Mouse (Mus musculus) monocyte, adult 5-6 weeks (primary cell): ENCODE measurements around the gene Fam71e2. TPM values are rescaled to one million over a fixed set of nuclear protein-coding genes. Genes with fewer than 3 reads are reported as not detected.

ENCODE experiments used
- ATAC-seq: fragments of 153-309, 156-312 bp; replicated peaks from 2 replicates; pipeline ENCODE4 v1.8.0; 2017; ENCODE audit warnings: mild to moderate bottlenecking; ENCODE audit not compliant: low TSS enrichment, insufficient number of reproducible peaks, severe bottlenecking, poor library complexity, low FRiP score
- total RNA-seq: library from RNA; stranded (forward); fragments of 200-1000, 200-491, 200-594 nt; gene quantifications from 3 replicates; pipeline ENCODE4 v1.2.3, GENCODE M21; 2017

Gene Fam71e2
- total RNA-seq, 1 experiment from 2014 or later, result not detected

DNA sequence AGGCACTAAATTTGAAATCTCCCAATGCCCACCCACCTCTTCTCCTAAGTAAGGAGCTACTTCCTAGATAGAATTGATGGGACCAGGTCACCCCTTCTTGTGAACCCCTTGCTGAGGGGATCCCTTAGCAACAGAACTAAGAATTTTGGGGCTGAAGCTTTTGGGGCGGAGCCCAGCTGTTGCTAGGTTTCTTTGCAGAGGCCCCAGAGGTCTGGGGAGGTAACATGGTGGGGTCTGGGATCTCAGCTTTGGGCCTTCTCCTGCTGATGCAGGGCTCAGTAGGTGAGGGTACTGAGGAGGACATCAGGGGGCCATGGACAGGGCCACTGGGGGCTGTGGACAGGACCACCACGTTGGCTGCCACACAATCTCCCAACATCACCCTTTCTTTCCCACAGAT, 11.7 kb upstream of the Fam71e2 start, which contains the start of the genes Il11 and Tmem190:
Il11 (minus strand) TSS at position 101 of the 400 bp plus-strand sequence.
Tmem190 (plus strand) TSS at position 179 of the 400 bp plus-strand sequence.
- no peak for ATAC-seq

DNA sequence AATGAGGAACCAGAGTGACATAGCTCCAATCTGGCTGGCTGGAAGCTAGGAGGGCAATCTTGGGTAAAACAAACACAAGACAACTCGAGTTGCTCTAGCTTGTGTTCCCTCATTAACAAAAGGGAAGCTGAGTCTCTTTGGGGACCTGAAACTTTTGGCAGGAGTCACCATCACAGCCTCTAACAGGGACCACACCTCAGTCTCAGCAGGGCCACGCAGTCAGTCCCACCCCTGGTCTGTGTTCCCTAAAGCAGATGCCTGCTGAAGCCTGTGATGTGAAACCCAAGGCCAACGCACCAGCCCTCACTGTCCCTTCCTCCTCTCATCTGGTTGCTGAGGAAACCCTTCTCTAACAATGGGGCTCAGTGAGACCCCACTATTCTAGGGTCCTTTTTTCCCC, 11.0 kb upstream of the Fam71e2 start:
- ATAC-seq, result peak; percentile 72

DNA sequence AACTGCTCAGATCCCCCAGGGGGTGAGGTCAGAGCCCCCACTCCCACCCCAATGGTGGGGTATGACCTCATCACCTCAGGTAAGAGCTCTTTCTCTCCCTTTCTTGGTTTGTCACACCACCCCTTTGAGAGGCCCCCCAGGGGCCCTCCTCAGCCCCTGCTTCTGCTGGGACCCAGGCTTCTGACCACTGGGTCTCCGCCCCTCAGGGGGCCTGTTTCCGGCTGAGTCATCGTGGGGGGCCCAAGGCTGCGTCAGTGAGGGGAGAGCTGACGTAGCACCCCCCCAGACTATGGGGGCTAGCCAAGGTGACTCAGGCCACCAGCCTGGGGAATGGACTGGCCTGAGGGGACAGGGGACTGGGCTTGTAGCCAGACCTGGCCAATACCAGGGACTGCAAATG, 8.8 kb upstream of the Fam71e2 start:
- ATAC-seq, result no peak

DNA sequence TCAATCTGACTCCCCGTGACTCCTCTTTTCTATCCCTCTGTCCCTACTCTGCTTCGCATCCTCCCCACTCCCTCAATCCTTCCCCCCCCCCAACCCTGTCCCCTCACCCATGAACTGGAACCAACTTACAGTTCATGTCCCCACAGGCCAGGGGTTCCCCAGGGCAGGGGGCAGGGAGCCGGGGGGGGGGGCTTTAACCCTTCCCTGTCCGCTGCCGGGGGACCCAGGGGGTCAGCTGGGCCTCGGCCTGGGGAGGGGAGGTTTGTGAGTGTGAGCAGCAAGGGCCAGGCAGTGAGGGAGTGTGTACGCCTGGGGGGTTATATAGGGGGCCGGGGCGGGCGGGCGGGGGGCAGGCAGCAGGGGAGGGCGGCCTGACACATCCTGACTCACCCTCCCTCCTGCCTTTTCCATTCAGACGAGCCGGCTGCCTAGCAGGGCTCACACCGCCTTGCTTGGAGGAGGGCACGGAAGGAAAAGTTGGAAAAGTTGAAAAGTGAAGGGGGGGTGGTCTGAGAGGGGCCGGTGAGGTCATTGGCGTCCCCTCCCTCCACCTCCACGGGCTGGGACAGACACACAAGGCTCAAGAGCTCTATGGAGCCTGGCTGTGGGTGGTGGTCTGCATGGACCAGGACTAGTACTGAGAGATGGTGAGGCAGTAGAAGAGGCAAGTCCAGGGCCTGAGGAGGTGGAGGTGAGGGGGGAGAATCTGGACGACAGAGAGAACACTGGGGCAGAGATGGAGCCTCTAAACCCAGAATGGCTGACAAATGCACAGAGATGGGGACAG, 6.9 kb upstream of the Fam71e2 start:
- no peak for ATAC-seq

DNA sequence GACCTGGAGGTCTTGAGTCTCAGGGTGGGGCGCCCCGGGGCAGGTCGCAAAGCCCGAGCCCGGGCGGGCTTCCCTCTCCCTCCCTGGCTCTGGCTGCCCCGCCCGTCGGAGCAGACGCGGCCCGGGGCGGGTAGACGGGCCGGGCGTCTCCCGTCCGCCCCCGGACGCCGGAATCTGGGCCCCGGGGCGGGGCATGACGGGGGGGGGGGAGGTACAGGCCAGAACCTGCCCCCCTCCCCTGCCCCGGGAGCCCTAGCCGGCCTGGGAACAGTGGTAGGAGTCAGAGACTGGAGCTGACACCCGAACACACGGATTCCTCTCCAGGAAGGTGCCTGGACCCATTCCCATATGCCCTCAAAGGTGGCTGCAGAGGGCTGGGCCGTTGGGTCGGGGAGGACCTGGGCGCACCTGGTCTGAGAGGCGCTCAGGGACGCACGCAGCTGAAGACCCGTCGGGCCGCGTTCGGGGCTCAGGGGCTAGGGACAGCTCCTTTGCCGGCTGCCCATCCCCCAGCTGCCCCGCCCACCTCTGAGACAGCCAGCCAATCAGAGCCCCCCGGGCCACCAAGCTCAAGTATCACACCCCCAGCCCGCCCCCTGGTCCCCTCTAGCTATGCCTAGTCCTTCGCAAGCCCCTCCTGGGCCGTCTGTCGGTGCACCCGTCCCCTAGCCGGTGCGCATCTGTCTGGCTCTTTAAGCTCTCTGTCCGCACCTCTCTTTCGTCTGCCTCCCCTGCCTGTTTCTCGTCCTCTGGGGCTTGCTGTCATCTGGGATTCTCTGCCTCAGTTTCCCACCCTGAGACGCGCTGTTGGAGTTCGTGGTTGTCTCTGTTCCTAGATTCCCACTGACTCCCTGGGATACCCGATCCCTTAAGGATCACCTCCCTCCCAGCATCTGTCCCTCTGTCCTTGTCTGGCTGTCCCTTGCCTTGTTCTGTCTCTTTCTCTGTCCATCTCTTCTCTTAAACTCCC, 6.0 kb upstream of the Fam71e2 start:
- no peak for ATAC-seq

DNA sequence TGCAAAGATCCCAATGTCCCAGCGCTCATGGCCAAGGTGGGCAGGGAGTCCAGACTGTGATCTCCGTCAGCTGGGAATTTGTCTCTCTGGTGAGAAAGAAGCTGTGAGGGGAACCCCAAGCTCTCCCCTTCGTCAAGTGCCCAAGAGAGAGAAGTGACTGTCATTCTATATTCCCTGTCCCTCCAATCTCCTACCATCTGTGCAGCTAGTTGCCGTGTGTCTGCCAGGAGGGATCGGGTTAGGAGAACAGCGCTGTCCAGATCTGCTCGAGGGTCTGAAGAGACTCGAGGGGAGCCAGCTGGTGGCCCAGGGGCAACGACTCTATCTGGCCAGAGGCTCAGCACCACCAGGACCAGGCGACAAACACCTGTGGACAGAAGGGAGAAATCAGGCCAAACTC, 5.0 kb upstream of the Fam71e2 start:
- ATAC-seq, result no peak

DNA sequence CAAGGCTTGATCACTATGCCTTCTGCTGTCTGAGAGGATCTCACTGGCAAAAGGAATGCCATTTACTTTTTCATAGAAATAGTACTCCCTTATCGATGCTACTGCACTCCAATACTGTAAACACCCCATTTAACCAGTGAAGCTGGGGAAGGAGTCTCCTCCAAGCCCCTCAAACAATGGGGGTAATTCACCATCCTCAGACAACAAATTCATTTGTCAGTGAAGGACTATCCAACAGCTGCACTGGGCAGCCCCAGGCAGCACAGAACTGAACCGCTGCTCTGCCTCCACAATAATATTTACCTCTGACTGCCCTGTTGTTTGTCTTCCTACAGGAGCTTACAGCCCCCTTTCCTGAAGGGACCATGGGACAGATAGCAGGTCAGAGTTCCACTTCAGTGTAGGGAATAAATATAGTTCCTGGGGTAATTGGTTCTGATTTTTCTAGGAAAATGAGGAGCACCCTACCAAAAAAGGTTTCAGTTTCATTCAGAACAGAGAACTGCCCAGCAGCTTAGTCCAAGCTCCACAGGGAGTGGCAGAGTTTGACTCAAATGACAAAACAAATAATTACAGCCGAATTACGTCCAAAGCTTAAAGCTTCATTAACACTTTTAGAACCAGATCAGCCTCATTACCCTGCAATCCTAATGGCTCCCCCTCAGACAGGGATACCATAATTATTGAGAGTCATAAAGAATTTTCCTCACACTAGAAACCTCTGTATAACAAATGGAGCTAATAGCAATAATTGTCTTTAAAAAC, 6.0 kb downstream of the Fam71e2 start:
- ATAC-seq, result no peak

DNA sequence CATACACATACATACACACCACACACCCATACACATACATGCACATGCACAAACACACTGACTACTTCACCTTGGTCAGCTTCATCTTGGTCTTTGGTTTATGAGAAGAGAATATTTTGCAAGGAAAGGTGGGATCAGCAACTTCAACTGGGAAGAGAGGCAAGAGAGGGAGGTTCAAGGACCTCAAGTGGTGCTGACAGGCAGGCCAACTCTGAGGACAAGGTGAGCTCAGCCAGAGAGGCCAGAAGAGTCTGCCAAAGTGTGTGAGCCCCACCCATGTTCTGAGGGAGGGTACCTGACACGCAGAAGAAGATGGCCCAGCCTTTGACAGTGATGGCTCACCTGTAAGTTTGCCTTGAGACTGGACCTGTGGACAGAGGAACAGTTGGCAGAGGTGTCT, 11.4 kb downstream of the Fam71e2 start:
- ATAC-seq, result no peak

DNA sequence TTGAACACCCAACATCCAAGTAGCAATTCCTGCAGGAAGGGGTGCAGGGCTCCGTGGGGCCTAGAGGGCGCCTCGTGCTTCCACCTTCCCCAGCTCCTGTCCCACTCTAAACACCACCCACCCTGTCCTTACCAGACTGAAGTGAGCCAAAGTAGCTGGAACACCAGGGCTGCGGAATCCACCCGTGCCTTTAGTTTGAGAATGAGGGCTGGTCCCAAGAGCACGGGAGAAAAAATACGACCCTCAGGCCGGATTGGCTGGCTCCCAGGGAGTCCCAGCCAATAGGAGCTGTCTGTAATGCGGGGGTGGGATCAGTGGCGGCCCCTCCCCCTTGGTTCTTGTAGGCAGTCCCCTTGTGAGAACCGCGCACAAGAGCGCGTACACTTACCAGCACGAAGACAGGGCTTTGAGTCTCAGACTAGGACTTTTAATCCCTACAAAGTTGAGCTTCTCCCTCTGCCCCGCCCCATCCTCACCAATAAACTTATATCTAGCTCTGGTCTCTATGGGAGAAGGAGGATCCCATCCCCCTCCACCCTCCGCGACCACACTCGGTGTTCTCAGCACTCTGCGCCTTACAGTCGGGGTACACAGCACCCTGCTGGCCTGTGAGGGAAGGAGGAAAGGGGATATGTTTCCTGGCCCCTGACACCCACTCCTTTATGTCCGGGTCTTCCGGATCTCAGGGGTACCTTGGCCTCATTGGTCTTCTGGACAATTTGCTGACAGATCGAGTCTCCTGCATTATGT, 18.1 kb downstream of the Fam71e2 start, which contains the start of gene Cox6b2:
Cox6b2 (minus strand) TSS at position 274 of the 750 bp plus-strand sequence.
- 0 out of 2 replicates have a peak, but pooled peaks have one; percentile 29 for ATAC-seq

DNA sequence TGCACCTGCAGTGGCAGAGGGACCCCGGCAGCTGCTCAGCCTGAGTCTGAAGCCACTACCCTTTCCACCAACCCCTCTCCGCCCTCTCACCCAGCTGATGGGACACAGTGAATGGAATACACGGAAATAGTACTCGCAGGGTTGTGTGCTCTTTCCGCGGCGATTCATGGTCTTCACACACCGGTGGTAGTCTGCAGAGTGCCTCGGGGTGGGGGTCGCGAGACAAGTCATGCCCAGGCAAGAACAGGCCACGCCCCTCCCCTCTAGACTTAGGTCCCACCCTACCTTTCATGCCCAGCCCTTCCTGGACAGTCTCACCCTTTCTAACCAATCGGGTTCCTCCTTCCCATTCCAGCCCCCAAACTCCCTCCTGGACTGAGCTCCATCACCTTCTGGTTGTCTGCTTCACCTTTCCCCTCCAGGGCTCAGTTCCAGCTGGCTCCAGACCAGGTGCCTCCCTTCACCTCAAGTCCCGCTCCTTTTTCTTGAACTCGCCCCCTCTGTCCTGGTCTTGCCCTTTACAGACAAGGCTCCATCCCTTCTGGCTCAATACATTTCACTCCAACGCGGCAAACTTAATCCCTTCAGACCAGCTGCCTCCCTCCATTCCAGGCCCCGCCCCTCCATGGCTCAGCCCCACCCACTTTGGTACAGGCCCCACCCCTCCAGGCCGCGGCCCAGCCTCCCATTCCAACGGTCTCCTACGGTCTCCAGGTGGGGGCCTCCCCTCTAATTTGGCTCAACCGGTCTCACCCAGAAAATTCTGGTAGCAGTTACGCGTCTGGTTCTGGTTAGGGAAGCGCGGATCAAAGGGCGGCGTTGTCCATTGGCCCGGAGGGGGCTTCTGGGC, 18.9 kb downstream of the Fam71e2 start:
- ATAC-seq, result no peak; the same call in 1 of the 2 replicates

DNA sequence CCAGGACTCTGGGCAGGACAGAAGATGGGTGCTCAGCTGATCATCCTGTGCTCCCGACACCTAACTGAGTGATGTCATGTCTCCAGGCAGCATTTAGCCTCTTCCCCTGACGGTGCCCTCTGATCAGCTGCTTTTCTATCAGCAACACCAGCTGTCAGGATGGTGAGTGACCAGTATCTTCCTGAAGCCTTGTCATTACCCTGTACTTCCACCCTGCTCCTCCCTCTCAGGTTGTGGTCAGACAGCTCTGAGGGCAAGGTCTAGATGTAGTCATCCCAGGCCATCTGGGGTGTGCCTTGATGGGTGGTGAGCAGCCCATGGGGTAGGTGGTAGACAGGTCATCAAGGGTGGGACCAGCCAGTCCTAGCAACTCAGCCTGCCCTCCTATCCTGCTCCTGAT, 21.9 kb downstream of the Fam71e2 start:
- ATAC-seq, result no peak

DNA sequence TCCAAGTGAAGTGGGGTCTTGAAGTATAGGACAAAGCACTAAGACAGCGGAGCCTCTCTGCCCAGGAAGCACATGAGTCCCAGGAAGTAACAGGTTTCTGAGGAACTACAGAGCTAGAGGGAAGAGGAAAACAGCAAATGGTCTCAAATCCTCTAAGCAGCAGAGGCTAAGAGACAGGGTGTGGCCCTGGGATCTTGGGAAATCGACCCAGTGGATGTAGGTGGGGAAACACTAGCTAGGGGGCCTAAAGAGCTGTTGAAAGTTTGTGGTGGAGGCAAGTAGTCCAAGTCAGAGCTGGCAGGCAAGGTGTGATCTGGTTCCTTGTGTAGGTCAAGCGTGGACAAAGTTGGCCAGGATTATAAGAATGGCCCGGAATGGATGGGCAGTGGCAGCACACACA, 22.8 kb downstream of the Fam71e2 start:
- no peak for ATAC-seq

DNA sequence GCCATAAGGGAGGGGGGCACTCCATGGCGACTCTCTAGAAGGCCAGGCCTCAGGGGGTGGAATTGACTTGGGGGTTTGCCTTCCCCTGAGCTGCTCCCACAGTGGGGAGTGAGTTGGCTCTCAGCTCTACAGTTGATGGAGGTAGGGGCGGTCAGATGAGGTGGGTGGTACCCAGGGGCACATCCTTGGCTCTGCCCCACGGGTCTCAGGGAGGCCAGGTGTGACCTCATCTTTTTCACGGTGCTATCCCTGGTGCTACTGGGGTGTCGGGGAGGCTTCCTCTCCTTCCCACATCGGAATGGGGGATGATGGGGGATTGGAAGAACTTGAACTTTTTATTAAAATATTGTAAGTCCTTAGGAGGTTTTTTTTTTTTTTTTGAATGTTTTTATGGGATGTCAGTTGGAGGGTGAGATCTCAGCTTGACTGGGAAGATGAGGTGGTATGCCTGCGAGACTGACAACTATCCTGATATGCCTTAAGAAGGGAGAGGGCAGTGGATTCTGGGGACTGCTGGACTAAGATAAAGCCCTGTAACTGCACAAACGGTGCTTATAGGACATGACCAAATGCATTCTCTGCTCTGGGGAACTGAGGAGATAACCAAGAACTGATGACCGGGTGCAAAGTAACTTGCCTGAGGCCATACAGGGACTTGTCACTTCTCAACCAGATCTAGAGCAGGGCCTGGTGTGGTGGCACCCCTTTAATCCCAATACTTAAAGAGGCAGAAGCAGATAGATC, 23.8 kb downstream of the Fam71e2 start:
- no peak for ATAC-seq

DNA sequence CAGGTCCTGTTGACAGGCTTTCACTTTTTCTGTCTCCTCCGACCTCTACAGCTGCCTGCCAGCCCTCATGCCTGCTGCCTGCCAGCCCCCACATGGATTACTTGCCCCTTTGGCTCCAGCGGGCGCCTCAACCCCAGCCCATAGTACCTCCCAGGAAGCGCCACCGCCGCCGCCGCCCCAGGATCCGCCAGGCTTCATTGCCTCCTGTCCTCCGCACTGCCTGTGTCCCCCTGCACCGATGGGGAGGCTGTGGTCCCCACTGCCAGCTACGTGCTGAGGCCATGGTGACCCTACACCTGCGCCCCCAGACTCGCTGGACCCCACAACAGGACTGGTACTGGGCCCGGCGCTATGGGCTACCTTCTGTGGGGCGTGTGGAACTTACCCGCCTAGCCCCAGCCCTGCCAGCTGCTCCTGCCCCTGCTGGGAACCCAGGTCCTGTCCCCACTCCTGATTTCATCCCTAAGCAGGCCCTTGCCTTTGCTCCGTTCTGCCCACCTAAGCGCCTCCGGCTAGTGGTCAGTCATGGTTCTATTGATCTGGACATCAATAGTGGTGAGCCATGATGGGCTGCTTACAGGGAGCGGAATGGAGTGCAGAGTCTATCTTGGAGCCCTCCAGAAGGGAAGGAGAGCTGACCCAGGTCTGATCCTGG, 24.6 kb downstream of the Fam71e2 start:
- ATAC-seq, result no peak

DNA sequence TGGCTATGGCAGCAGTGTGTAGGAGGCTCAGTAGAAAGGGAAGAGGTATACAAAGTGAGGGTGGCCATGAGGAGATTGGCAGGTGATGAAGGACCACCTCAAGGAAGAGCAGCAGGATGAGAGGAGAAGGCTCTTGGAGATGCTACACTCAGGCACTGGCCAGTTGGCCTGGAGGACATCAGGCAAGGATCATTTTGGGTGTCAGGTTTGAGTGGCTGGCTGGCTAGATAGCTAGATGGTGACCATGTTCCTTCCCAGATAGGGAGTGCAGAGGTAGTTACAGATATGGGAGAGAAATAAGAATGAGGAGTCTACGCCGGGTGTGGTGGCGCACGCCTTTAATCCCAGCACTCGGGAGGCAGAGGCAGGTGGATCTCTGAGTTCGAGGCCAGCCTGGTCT, 26.2 kb downstream of the Fam71e2 start:
- no peak for ATAC-seq

DNA sequence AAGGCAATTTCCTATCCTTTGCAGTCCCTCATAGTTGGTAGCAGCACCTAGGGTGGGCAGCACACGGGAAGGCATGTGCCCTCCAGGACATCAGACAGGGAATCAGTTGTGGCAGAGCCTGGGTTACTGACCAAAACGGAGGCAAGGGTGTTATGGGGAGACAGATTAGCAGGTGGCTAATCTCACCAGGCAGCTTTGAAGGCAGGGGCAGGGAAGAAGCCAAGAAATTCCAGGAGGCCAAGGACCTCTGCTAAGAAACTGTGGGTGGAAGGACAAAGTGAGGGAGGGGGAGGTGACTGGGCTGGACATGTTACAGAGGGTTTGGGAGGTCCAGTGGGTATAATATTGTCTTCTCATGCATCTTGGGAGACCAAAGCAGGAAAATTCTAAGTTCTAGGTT, 27.7 kb downstream of the Fam71e2 start:
- ATAC-seq, result no peak
